Mouse (Mus musculus) forebrain, embryonic 16.5 days (tissue): ENCODE measurements around the gene Irf9. TPM values are rescaled to one million over a fixed set of nuclear protein-coding genes. Genes with fewer than 3 reads are reported as not detected.

Experiments used
- ATAC-seq: fragments of 200-750 bp; cut with Nextera tagmentation; 2 replicates; pipeline ENCODE4 v1.8.0; 2017; ENCODE audit warnings: mild to moderate bottlenecking, moderate library complexity
- H3K27ac ChIP-seq: fragments of 300-500 bp; sonication (generic); 2 replicates; pipeline ENCODE4 v1.5.1; 2014; ENCODE audit warnings: low read length, control low read depth
- H3K27me3 ChIP-seq: fragments of 300-500 bp; sonication (generic); replicated peaks from 2 replicates; pipeline ENCODE4 v1.6.1; 2014; ENCODE audit warnings: low read length; ENCODE audit not compliant: control insufficient read depth, insufficient read depth
- H3K36me3 ChIP-seq: fragments of 300-500 bp; sonication (generic); 2 replicates; pipeline ENCODE4 v1.6.1; 2014; ENCODE audit not compliant: control insufficient read depth, insufficient read depth
- H3K4me1 ChIP-seq: fragments of 300-500 bp; sonication (generic); replicated peaks from 2 replicates; pipeline ENCODE4 v1.6.1; 2014; ENCODE audit warnings: low read length; ENCODE audit not compliant: control insufficient read depth, insufficient read depth
- H3K4me2 ChIP-seq: fragments of 300-500 bp; sonication (generic); 2 replicates; pipeline ENCODE4 v1.6.1; 2014; ENCODE audit warnings: mild to moderate bottlenecking, low read length, control low read depth
- H3K4me3 ChIP-seq: fragments of 300-500 bp; sonication (generic); replicated peaks from 2 replicates; pipeline ENCODE4 v1.5.1; 2014; ENCODE audit warnings: mild to moderate bottlenecking, low read length, control low read depth
- H3K9ac ChIP-seq: fragments of 300-500 bp; sonication (generic); replicated peaks from 2 replicates; pipeline ENCODE4 v1.6.1; 2014; ENCODE audit warnings: low read depth, low read length, control low read depth
- H3K9me3 ChIP-seq: fragments of 300-500 bp; sonication (generic); 2 replicates; pipeline ENCODE4 v1.6.1; 2016; ENCODE audit warnings: low read length; ENCODE audit not compliant: control insufficient read depth
- WGBS: fragments of 180-500 bp; shearing (Covaris S2); extraction: QIAGEN DNeasy Blood & Tissue Kit; methylation state at CpG from one replicate; pipeline ENCODE4 v1.1.7; 2014; 5-methylcytosine and 5-hydroxymethylcytosine counted together
- polyA plus RNA-seq: library from polyadenylated mRNA; unstranded; fragments of >200 nt; fragmentation: Nextera tagmentation; extraction: Ambion mirVana; gene quantifications from 2 replicates; pipeline ENCODE4 v1.2.1, GENCODE M21; 2015

Gene Irf9
- polyA plus RNA-seq, 1 experiment from 2014 or later = 11.8 TPM

- H3K36me3 ChIP-seq = peaks cover 23% of the 10 kb centered on the region
- H3K27ac ChIP-seq = no peak overlapping the region
- H3K27me3 ChIP-seq = no peaks in the 10 kb centered on the region
- ATAC-seq = no peak
- no peak overlapping the region for H3K4me3 ChIP-seq
- no peak overlapping the region for H3K4me2 ChIP-seq
- no peak overlapping the region for H3K9ac ChIP-seq
- WGBS = 95% methylated on average over 11 of the region's 11 CpGs
- H3K9me3 ChIP-seq = no peaks in the 10 kb centered on the region
- peaks cover 4% of the 10 kb centered on the region for H3K4me1 ChIP-seq
Observed at GRCm38 (mm10) chr14:55604823-55605222, 1.5 kb downstream of the Irf9 start.

- peaks cover 18% of the 10 kb centered on the region for H3K36me3 ChIP-seq
- 94% methylated on average over 16 of the region's 16 CpGs for WGBS
Observed at GRCm38 (mm10) chr14:55605743-55606459, 2.5 kb downstream of the Irf9 start.

GRCm38 (mm10) chr14:55608339-55608738 is 5.0 kb downstream of the Irf9 start:
- Histone ChIP-seq H3K27ac (no peak overlapping the region), H3K9me3 (no peaks in the 10 kb centered on the region), H3K4me3 (no peak overlapping the region), H3K4me2 (no peak overlapping the region), H3K4me1 (peaks cover 4% of the 10 kb centered on the region), H3K36me3 (peaks cover 11% of the 10 kb centered on the region; the same call in 1 of the 2 replicates), H3K27me3 (no peaks in the 10 kb centered on the region), H3K9ac (no peak overlapping the region)
- ATAC-seq = no peak
- 97% methylated on average over 6 of the region's 6 CpGs for WGBS

More at GRCm38 (mm10) chr14:55605743-55606459, 2.5 kb downstream of the Irf9 start:
- ATAC-seq = no peak
- no peak overlapping the region for H3K4me2 ChIP-seq
- H3K9ac ChIP-seq = no peak overlapping the region
- H3K4me3 ChIP-seq = no peak overlapping the region
- peaks cover 4% of the 10 kb centered on the region for H3K4me1 ChIP-seq
- no peak overlapping the region for H3K27ac ChIP-seq
- no peaks in the 10 kb centered on the region for H3K27me3 ChIP-seq
- H3K9me3 ChIP-seq = no peaks in the 10 kb centered on the region

- H3K27me3 ChIP-seq = no peaks in the 10 kb centered on the region
- ATAC-seq = no peak
- no peaks in the 10 kb centered on the region for H3K9me3 ChIP-seq
- H3K27ac ChIP-seq = no peak overlapping the region
- WGBS = 59% methylated on average over 6 of the region's 6 CpGs
- peaks cover 8% of the 10 kb centered on the region; the same call in 1 of the 2 replicates for H3K36me3 ChIP-seq
- H3K4me2 ChIP-seq = no peak overlapping the region
- H3K4me1 ChIP-seq = no peaks in the 10 kb centered on the region
- no peak overlapping the region for H3K4me3 ChIP-seq
- H3K9ac ChIP-seq = no peak overlapping the region
Observed at GRCm38 (mm10) chr14:55613346-55613745, 10.0 kb downstream of the Irf9 start.

- H3K27me3 ChIP-seq = no peaks in the 10 kb centered on the region
- no peak overlapping the region for H3K4me3 ChIP-seq
- WGBS = 84% methylated on average over 7 of the region's 7 CpGs
- peaks cover 1% of the 10 kb centered on the region; the same call in 1 of the 2 replicates for H3K36me3 ChIP-seq
- H3K4me2 ChIP-seq = no peak overlapping the region
- H3K9me3 ChIP-seq = no peaks in the 10 kb centered on the region
- H3K4me1 ChIP-seq = no peaks in the 10 kb centered on the region
- no peak overlapping the region for H3K27ac ChIP-seq
- H3K9ac ChIP-seq = no peak overlapping the region
- no peak for ATAC-seq
Observed at GRCm38 (mm10) chr14:55614565-55615178, 11.3 kb downstream of the Irf9 start.

- WGBS = 57% methylated on average over 2 of the region's 2 CpGs
- H3K27me3 ChIP-seq = no peaks in the 10 kb centered on the region
- H3K36me3 ChIP-seq = no peaks in the 10 kb centered on the region
- ATAC-seq = no peak
- no peak overlapping the region for H3K4me2 ChIP-seq
- H3K4me1 ChIP-seq = no peaks in the 10 kb centered on the region
- no peak overlapping the region for H3K27ac ChIP-seq
- H3K9me3 ChIP-seq = no peaks in the 10 kb centered on the region
- H3K4me3 ChIP-seq = no peak overlapping the region
- H3K9ac ChIP-seq = no peak overlapping the region
Observed at GRCm38 (mm10) chr14:55615876-55616275, 12.5 kb downstream of the Irf9 start.

- Histone ChIP-seq H3K4me1 (no peaks in the 10 kb centered on the region), H3K4me2 (no peak overlapping the region), H3K4me3 (no peak overlapping the region), H3K36me3 (no peaks in the 10 kb centered on the region), H3K27ac (no peak overlapping the region), H3K27me3 (no peaks in the 10 kb centered on the region), H3K9me3 (no peaks in the 10 kb centered on the region), H3K9ac (no peak overlapping the region)
- no peak for ATAC-seq
- WGBS = 86% methylated on average over 2 of the region's 2 CpGs
Observed at GRCm38 (mm10) chr14:55616844-55617243, 13.5 kb downstream of the Irf9 start.

GRCm38 (mm10) chr14:55617822-55618221 is 14.5 kb downstream of the Irf9 start, which contains the start of gene Rec8:
TSS of gene Rec8 (plus strand) at chr14:55618037.
- no peaks in the 10 kb centered on the region for H3K36me3 ChIP-seq
- ATAC-seq = peak; percentile 76
- H3K27ac ChIP-seq = no peak within 1 kb of the TSS; the same call in 1 of the 2 replicates
- whole genome bisulfite sequencing = 22% methylated on average over 21 of the region's 21 CpGs
- peak within 1 kb of the TSS; percentile 32 for H3K4me3 ChIP-seq
- H3K9me3 ChIP-seq = no peaks in the 10 kb centered on the region
- H3K4me1 ChIP-seq = no peaks in the 10 kb centered on the region
- no peaks in the 10 kb centered on the region for H3K27me3 ChIP-seq
- H3K9ac ChIP-seq = no peak within 1 kb of the TSS; the same call in 1 of the 2 replicates
- H3K4me2 ChIP-seq = peak within 1 kb of the TSS; percentile 27

GRCm38 (mm10) chr14:55618486-55619195 is 15.3 kb downstream of the Irf9 start:
- no peaks in the 10 kb centered on the region for H3K4me1 ChIP-seq
- WGBS = 55% methylated on average over 22 of the region's 22 CpGs
- no peak overlapping the region; the same call in 1 of the 2 replicates for H3K27ac ChIP-seq
- no peaks in the 10 kb centered on the region for H3K9me3 ChIP-seq
- ATAC-seq = no peak
- H3K36me3 ChIP-seq = no peaks in the 10 kb centered on the region
- H3K4me2 ChIP-seq = peak overlapping the region; percentile 27
- peak overlapping the region; percentile 32 for H3K4me3 ChIP-seq
- H3K27me3 ChIP-seq = no peaks in the 10 kb centered on the region
- H3K9ac ChIP-seq = no peak overlapping the region; the same call in 1 of the 2 replicates
